Mouse (Mus musculus) megakaryocyte, embryonic 14.5 days (primary cell): ENCODE results near the gene Creb3l1.

Source experiments
- FLI1 ChIP-seq: IDR thresholded peaks from 2 replicates; pipeline ENCODE4 v1.6.1; 2012; ENCODE audit warnings: low read length, inconsistent platforms, mixed read lengths
- GATA1 ChIP-seq: IDR thresholded peaks from 3 replicates; pipeline ENCODE4 v1.6.1; 2012; ENCODE audit warnings: mixed read lengths, low read length, inconsistent platforms, borderline replicate concordance

- TF ChIP-seq GATA1 (no peak), FLI1 (no peak)
Measured at GRCm38 (mm10) chr2:92063106-92063505, 38.8 kb upstream of the Creb3l1 start.
